Mouse (Mus musculus) lung, embryonic 14.5 days (tissue): ENCODE measurements around the gene Fchsd2. TPM values are rescaled to one million over a fixed set of nuclear protein-coding genes. Genes with fewer than 3 reads are reported as not detected.

Experiments used
- ATAC-seq: fragments of 200-750 bp; cut with Nextera tagmentation; 2 replicates; pipeline ENCODE4 v1.8.0; 2017; ENCODE audit warnings: mild to moderate bottlenecking, moderate TSS enrichment, moderate library complexity; ENCODE audit not compliant: insufficient read depth
- DNase-seq: peaks from one replicate; pipeline ENCODE4 v3.0.0-alpha.2; 2015
- H3K27ac ChIP-seq: fragments of 300-500 bp; sonication (generic); 2 replicates; pipeline ENCODE4 v1.5.1; 2014; ENCODE audit warnings: low read depth, mild to moderate bottlenecking, moderate library complexity
- H3K27me3 ChIP-seq: fragments of 300-500 bp; sonication (generic); 2 replicates; pipeline ENCODE4 v1.6.1; 2014; ENCODE audit warnings: low read length, control low read depth; ENCODE audit not compliant: insufficient read depth
- H3K36me3 ChIP-seq: fragments of 300-500 bp; sonication (generic); 2 replicates; pipeline ENCODE4 v1.6.1; 2014; ENCODE audit warnings: control low read depth; ENCODE audit not compliant: insufficient read depth
- H3K4me1 ChIP-seq: fragments of 300-500 bp; sonication (generic); 2 replicates; pipeline ENCODE4 v1.6.1; 2014; ENCODE audit warnings: antibody characterized with exemption, control low read depth; ENCODE audit not compliant: insufficient read depth
- H3K4me2 ChIP-seq: fragments of 300-500 bp; sonication (generic); 2 replicates; pipeline ENCODE4 v1.6.1; 2014; ENCODE audit warnings: mild to moderate bottlenecking
- H3K4me3 ChIP-seq: fragments of 300-500 bp; sonication (generic); 2 replicates; pipeline ENCODE4 v1.5.1; 2014; ENCODE audit warnings: low read depth, low read length
- H3K9ac ChIP-seq: fragments of 300-500 bp; sonication (generic); 2 replicates; pipeline ENCODE4 v1.6.1; 2014
- H3K9me3 ChIP-seq: fragments of 300-500 bp; sonication (generic); 2 replicates; pipeline ENCODE4 v1.6.1; 2016; ENCODE audit warnings: low read depth, low read length, control low read depth
- CTCF ChIP-seq: IDR thresholded peaks from 2 replicates; pipeline ENCODE4 v1.5.1; 2016; ENCODE audit warnings: antibody characterized with exemption, low read depth
- WGBS: fragments of 180-500 bp; shearing (Covaris S2); extraction: QIAGEN DNeasy Blood & Tissue Kit; methylation state at CpG from one replicate; pipeline ENCODE4 v1.1.7; 2014; 5-methylcytosine and 5-hydroxymethylcytosine counted together
- polyA plus RNA-seq: library from polyadenylated mRNA; unstranded; fragments of >200 nt; fragmentation: Nextera tagmentation; extraction: Ambion mirVana; gene quantifications from 2 replicates; pipeline ENCODE4 v1.2.1, GENCODE M21; 2014

Gene Fchsd2
- polyA plus RNA-seq, 1 experiment from 2014 or later, result 23.8 TPM

DNA sequence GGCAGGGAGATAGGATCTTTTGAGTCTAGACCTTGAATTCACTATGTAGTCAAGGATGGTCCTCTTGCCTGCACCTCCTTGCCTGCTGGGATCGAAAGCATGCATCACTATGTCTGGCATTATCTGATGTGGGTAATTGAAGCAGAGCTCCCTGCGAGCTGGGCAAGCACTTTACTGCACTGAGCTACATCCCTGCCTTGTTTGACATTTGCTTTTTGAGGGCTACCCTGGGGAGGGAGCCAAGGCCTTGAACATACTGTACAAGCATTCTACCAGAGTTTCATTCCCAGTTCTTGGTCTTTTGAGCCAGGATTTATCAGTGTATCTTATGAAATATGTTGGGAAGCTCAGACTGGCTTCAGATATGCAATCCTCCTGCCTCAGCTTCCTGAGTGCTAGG, 39.5 kb upstream of the Fchsd2 start:
- Histone ChIP-seq H3K9ac (no peak overlapping the region), H3K27me3 (no peaks in the 10 kb centered on the region), H3K27ac (no peak overlapping the region), H3K4me3 (no peak overlapping the region), H3K9me3 (no peaks in the 10 kb centered on the region), H3K4me1 (peaks cover 6% of the 10 kb centered on the region; the same call in 1 of the 2 replicates), H3K36me3 (no peaks in the 10 kb centered on the region), H3K4me2 (no peak overlapping the region)
- whole genome bisulfite sequencing, result 55% methylated on average over 2 of the region's 2 CpGs
- TF ChIP-seq CTCF, result no peak
- DNase-seq (no peak), ATAC-seq (no peak)

DNA sequence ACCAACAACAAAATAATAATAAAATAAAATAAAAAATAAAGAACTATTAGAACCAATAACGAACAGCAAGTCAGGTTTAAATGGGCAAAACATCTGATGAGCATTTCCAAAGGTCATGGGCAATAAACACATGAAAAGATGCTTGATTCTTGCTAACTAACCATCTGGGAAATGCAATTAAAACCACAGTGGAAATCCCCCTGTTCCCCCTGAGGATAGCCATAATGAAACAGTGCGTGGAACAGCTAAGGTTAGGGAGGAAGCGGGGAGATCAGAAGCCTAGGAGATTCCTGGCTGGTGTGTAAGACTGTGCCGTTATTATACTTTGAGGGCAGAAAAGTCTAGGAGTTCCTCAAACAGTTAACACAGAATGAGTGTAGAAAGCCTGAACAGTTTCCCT, 35.4 kb upstream of the Fchsd2 start:
- no peak for DNase-seq
- Histone ChIP-seq H3K4me3 (no peak overlapping the region), H3K9me3 (no peaks in the 10 kb centered on the region), H3K4me2 (no peak overlapping the region), H3K27me3 (no peaks in the 10 kb centered on the region), H3K9ac (no peak overlapping the region), H3K4me1 (no peaks in the 10 kb centered on the region), H3K27ac (no peak overlapping the region), H3K36me3 (no peaks in the 10 kb centered on the region)
- ATAC-seq, result no peak
- no peak for TF ChIP-seq CTCF
- WGBS, result 69% methylated on average over 4 of the region's 4 CpGs

DNA sequence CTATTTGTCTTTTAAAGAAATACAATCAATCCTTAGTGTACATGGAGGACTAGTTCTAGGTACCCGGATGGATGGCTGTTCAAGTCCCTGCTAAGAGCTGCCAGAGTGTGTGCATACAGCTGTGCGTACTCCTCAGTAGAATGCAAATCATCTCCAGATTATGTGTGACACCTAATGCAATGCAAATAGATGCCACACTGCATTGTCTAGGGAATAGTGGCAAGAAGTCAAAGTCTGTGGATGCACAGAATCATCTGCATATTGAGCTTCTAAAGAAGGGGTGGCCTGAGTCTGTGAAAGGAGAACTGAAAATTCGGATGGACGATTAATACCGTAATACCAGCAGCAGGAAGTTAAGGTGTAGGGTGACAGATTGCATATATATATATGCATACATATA, 33.5 kb upstream of the Fchsd2 start:
- WGBS, result 74% methylated on average over 5 of the region's 5 CpGs
- no peak overlapping the region for H3K4me2 ChIP-seq
- no peak overlapping the region for H3K9ac ChIP-seq
- H3K4me3 ChIP-seq, result no peak overlapping the region
- no peak overlapping the region for H3K27ac ChIP-seq
- DNase-seq (no peak), ATAC-seq (no peak)
- no peaks in the 10 kb centered on the region for H3K36me3 ChIP-seq
- H3K27me3 ChIP-seq, result no peaks in the 10 kb centered on the region
- H3K4me1 ChIP-seq, result no peaks in the 10 kb centered on the region
- no peak for TF ChIP-seq CTCF
- no peaks in the 10 kb centered on the region for H3K9me3 ChIP-seq

DNA sequence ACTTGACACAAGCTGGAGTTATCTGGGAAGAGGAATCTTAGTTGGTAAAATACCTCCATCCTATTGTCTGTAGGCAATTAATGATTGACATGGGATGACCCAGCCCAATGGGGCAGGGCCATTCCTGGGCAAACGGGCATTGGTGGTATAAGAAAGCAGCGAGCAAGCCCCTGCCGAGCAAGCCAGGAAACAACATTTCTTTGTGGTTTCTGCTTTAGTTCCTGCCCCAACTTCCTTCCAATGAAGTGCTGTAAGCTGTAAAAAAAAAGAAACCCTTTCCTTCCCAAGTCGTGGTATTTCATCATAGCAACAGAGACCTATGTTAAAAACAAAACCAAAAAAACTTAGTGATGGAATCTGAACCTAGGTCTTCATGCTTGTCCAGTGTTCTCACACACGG, 32.2 kb upstream of the Fchsd2 start:
- H3K4me1 ChIP-seq, result no peaks in the 10 kb centered on the region

DNA sequence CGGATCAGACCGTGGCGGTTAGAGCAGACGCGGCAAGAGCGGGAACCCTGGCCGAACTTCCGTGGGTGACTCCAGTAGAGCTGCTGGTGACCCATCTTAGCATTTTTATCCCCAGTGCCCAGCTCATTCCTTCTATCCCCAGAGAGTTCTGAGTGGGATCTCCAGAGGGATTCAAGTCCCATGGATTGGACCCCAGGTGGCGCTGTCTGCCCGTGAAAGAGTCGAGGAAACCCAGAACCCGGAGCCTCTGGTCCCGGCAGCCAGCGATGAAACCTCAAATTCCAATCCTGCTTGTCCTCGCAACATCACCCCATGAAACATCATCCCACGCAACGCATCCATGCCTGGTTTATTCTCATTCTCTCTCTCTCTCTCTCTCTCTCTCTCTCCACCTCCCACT, 31.3 kb upstream of the Fchsd2 start:
- H3K9ac ChIP-seq, result no peak overlapping the region
- peak overlapping the region; percentile 47 for H3K4me2 ChIP-seq
- peak; percentile 85 for TF ChIP-seq CTCF
- H3K4me3 ChIP-seq, result no peak overlapping the region
- ATAC-seq (peak; percentile 78; the same call in 1 of the 2 replicates), DNase-seq (peak; percentile 95)
- no peak overlapping the region for H3K27ac ChIP-seq
- no peaks in the 10 kb centered on the region for H3K36me3 ChIP-seq
- H3K9me3 ChIP-seq, result no peaks in the 10 kb centered on the region
- H3K27me3 ChIP-seq, result no peaks in the 10 kb centered on the region
- 7% methylated on average over 17 of the region's 17 CpGs for WGBS
- H3K4me1 ChIP-seq, result no peaks in the 10 kb centered on the region

More for the DNA sequence above, 32.2 kb upstream of the Fchsd2 start:
- Histone ChIP-seq H3K27me3 (no peaks in the 10 kb centered on the region), H3K9me3 (no peaks in the 10 kb centered on the region), H3K4me2 (no peak overlapping the region), H3K27ac (no peak overlapping the region), H3K4me3 (no peak overlapping the region), H3K36me3 (no peaks in the 10 kb centered on the region), H3K9ac (no peak overlapping the region)
- no peak for TF ChIP-seq CTCF
- 52% methylated on average over 5 of the region's 5 CpGs for WGBS
- DNase-seq (peak; percentile 22), ATAC-seq (no peak)

DNA sequence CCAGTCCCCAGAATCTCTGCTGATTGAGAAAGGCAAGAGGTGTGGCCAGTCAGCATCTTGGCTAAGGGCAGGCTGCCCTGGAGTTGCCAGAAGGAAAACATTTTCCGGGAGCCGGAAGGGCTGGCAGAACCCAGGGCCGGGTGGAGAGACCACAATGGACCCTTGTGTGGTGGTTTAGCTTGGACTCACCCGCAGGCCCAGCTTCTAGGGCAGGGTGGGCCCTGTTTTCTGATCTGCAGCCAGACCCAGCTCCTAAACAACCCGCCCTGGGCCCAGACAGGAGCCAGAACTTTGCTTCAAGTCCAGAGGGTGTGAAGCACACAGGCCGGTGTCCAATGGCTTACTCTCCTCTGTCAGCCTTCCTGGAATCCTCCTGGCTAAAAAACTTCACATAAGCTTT, 30.4 kb upstream of the Fchsd2 start:
- H3K4me1 ChIP-seq, result no peaks in the 10 kb centered on the region
- no peaks in the 10 kb centered on the region for H3K9me3 ChIP-seq
- TF ChIP-seq CTCF, result no peak
- 82% methylated on average over 6 of the region's 6 CpGs for WGBS
- H3K4me3 ChIP-seq, result no peak overlapping the region
- DNase-seq (no peak), ATAC-seq (no peak)
- H3K9ac ChIP-seq, result no peak overlapping the region
- no peak overlapping the region for H3K27ac ChIP-seq
- H3K27me3 ChIP-seq, result no peaks in the 10 kb centered on the region
- no peak overlapping the region for H3K4me2 ChIP-seq
- no peaks in the 10 kb centered on the region for H3K36me3 ChIP-seq

DNA sequence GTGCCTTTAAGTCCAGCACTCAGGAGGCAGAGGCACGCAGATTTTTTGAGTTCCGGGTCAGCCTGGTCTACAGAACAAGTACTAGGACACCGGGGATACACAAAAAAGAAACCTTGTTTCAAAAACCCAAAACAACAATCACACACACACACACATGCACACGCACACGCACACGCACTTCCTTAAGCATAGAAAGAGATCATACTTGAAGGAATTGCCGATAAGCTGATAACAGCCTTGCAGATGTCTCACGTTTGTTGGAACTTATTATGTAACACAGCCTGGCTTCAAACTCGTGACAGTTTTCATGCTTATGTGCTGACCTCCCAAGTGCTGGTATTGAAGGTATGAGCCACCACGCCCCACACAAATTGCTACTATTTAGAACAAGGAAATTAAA, 29.1 kb upstream of the Fchsd2 start:
- Histone ChIP-seq H3K9me3 (no peaks in the 10 kb centered on the region), H3K9ac (no peak overlapping the region), H3K4me3 (no peak overlapping the region), H3K27me3 (no peaks in the 10 kb centered on the region), H3K4me1 (no peaks in the 10 kb centered on the region), H3K4me2 (no peak overlapping the region), H3K36me3 (no peaks in the 10 kb centered on the region), H3K27ac (no peak overlapping the region)
- DNase-seq (no peak), ATAC-seq (no peak)
- no peak for TF ChIP-seq CTCF
- 79% methylated on average over 10 of the region's 10 CpGs for WGBS
